Mouse (Mus musculus) CH12.LX (cell line): ENCODE data around the gene Perm1. TPM values are rescaled to one million over a fixed set of nuclear protein-coding genes. Genes with fewer than 3 reads are reported as not detected.
A peak's percentile ranks its signal among the peaks of the same experiment; 100 is the strongest.

Experiments
- DNase-seq: peaks from one replicate; pipeline ENCODE4 v3.0.0-alpha.2; 2013; ENCODE audit errors: extremely low read depth
- H3K27ac ChIP-seq: 2 replicates; pipeline ENCODE4 v1.5.1; 2012; ENCODE audit warnings: low read depth, mild to moderate bottlenecking, control low read depth, moderate library complexity; ENCODE audit not compliant: insufficient read depth
- H3K27me3 ChIP-seq: replicated peaks from 2 replicates; pipeline ENCODE3; 2012; ENCODE audit warnings: inconsistent platforms
- H3K36me3 ChIP-seq, 2 experiments: replicated peaks in 1 of 2; 2 replicates each; pipeline versions ENCODE3 to v1.6.1; 2012; ENCODE audit warnings: inconsistent platforms in 1 of 2, low read length in 1 of 2, mild to moderate bottlenecking in 1 of 2, mixed read lengths in 1 of 2, moderate library complexity in 1 of 2; ENCODE audit not compliant: control insufficient read depth in 1 of 2, insufficient read depth in 1 of 2
- H3K4me1 ChIP-seq, 2 experiments: 2 replicates each; pipeline ENCODE4 v1.6.1; 2012; ENCODE audit warnings: inconsistent platforms in 1 of 2, moderate library complexity in 1 of 2; ENCODE audit not compliant: insufficient read depth in 2 of 2, control insufficient read depth in 1 of 2
- H3K4me2 ChIP-seq: 2 replicates; pipeline ENCODE4 v1.6.1; 2012; ENCODE audit warnings: low read depth, mild to moderate bottlenecking, control low read depth; ENCODE audit not compliant: poor library complexity, insufficient read depth, severe bottlenecking
- H3K4me3 ChIP-seq, 3 experiments: fragments of 150-350 bp in 1 of 3; sonication (generic) in 1 of 3; replicated peaks in 1 of 3; 2 replicates each; pipeline versions ENCODE3 to v1.5.1; 2011 to 2012; ENCODE audit warnings: low read depth in 2 of 3, low read length in 2 of 3, mild to moderate bottlenecking in 2 of 3, moderate library complexity in 2 of 3, control low read depth in 1 of 3, improper control_type of control experiment in 1 of 3, inconsistent platforms in 1 of 3, mixed read lengths in 1 of 3; ENCODE audit not compliant: poor library complexity in 1 of 3
- H3K79me2 ChIP-seq: replicated peaks from 2 replicates; pipeline ENCODE4 v1.6.1; 2012; ENCODE audit warnings: mild to moderate bottlenecking, moderate library complexity; ENCODE audit not compliant: control insufficient read depth, poor library complexity, insufficient read depth, severe bottlenecking; ENCODE audit errors: extremely low read depth
- H3K9ac ChIP-seq: 2 replicates; pipeline ENCODE4 v1.6.1; 2012; ENCODE audit warnings: low read depth, mild to moderate bottlenecking, control low read depth, moderate library complexity; ENCODE audit not compliant: insufficient read depth
- H3K9me3 ChIP-seq: replicated peaks from 2 replicates; pipeline ENCODE3; 2012; ENCODE audit warnings: low read length, inconsistent platforms, mixed read lengths
- BHLHE40 ChIP-seq: IDR thresholded peaks from 2 replicates; pipeline ENCODE4 v1.6.1; 2011; ENCODE audit warnings: mild to moderate bottlenecking, low read depth, low read length, improper control_type of control experiment
- CHD2 ChIP-seq: IDR thresholded peaks from 2 replicates; pipeline ENCODE4 v1.6.1; 2011; ENCODE audit warnings: low read length, improper control_type of control experiment
- ELF1 ChIP-seq: IDR thresholded peaks from 2 replicates; pipeline ENCODE4 v1.6.1; 2014; ENCODE audit warnings: low read depth, mild to moderate bottlenecking, inconsistent platforms, low read length, improper control_type of control experiment
- ETS1 ChIP-seq: conservative IDR thresholded peaks from 2 replicates; pipeline ENCODE4 v1.6.1; 2012; ENCODE audit warnings: low read depth, mild to moderate bottlenecking, inconsistent platforms, low read length, improper control_type of control experiment, moderate library complexity
- HCFC1 ChIP-seq: IDR thresholded peaks from 2 replicates; pipeline ENCODE4 v1.6.1; 2012; ENCODE audit warnings: low read depth, mild to moderate bottlenecking, inconsistent platforms, low read length, improper control_type of control experiment
- IRF4 ChIP-seq: IDR thresholded peaks from 2 replicates; pipeline ENCODE4 v1.6.1; 2014; ENCODE audit warnings: low read depth, mild to moderate bottlenecking, inconsistent platforms, low read length, improper control_type of control experiment
- JUND ChIP-seq: conservative IDR thresholded peaks from 2 replicates; pipeline ENCODE4 v1.6.1; 2011; ENCODE audit warnings: low read depth, low read length, improper control_type of control experiment
- MAFK ChIP-seq: IDR thresholded peaks from 2 replicates; pipeline ENCODE4 v1.6.1; 2011; ENCODE audit warnings: low read length, improper control_type of control experiment; ENCODE audit not compliant: insufficient replicate concordance
- MAX ChIP-seq: IDR thresholded peaks from 2 replicates; pipeline ENCODE4 v1.6.1; 2011; ENCODE audit warnings: low read length, improper control_type of control experiment
- MAZ ChIP-seq: IDR thresholded peaks from 2 replicates; pipeline ENCODE4 v1.6.1; 2012; ENCODE audit warnings: low read depth, mild to moderate bottlenecking, inconsistent platforms, low read length, improper control_type of control experiment, moderate library complexity
- MEF2A ChIP-seq: IDR thresholded peaks from 2 replicates; pipeline ENCODE4 v1.6.1; 2014; ENCODE audit warnings: low read depth, mild to moderate bottlenecking, inconsistent platforms, low read length, improper control_type of control experiment, borderline replicate concordance
- MYC ChIP-seq: IDR thresholded peaks from 2 replicates; pipeline ENCODE4 v1.6.1; 2011; ENCODE audit warnings: low read depth, mild to moderate bottlenecking, improper control_type of control experiment, low read length
- NELFE ChIP-seq: IDR thresholded peaks from 2 replicates; pipeline ENCODE4 v1.6.1; 2011; ENCODE audit warnings: low read depth, low read length, improper control_type of control experiment
- NRF1 ChIP-seq: IDR thresholded peaks from 2 replicates; pipeline ENCODE4 v1.6.1; 2014; ENCODE audit warnings: low read depth, mild to moderate bottlenecking, inconsistent platforms, low read length, improper control_type of control experiment, moderate library complexity
- PAX5 ChIP-seq: IDR thresholded peaks from 2 replicates; pipeline ENCODE4 v1.6.1; 2012; ENCODE audit warnings: low read length, inconsistent platforms, mixed read lengths
- POLR2AphosphoS2 ChIP-seq: IDR thresholded peaks from 2 replicates; pipeline ENCODE4 v1.6.1; 2011; ENCODE audit warnings: low read depth, low read length, improper control_type of control experiment
- RAD21 ChIP-seq: IDR thresholded peaks from 2 replicates; pipeline ENCODE4 v1.6.1; 2011; ENCODE audit warnings: low read depth, mild to moderate bottlenecking, low read length, improper control_type of control experiment, moderate library complexity
- RCOR1 ChIP-seq: conservative IDR thresholded peaks from 2 replicates; pipeline ENCODE4 v1.6.1; 2012; ENCODE audit warnings: low read depth, mild to moderate bottlenecking, inconsistent platforms, low read length, improper control_type of control experiment
- SIN3A ChIP-seq: IDR thresholded peaks from 2 replicates; pipeline ENCODE4 v1.6.1; 2012; ENCODE audit warnings: low read length, improper control_type of control experiment, inconsistent platforms
- SMC3 ChIP-seq: IDR thresholded peaks from 2 replicates; pipeline ENCODE4 v1.6.1; 2011; ENCODE audit warnings: low read depth, low read length, improper control_type of control experiment
- TBP ChIP-seq: conservative IDR thresholded peaks from 2 replicates; pipeline ENCODE4 v1.6.1; 2011; ENCODE audit warnings: low read depth, low read length, improper control_type of control experiment
- UBTF ChIP-seq: IDR thresholded peaks from 2 replicates; pipeline ENCODE4 v1.6.1; 2012; ENCODE audit warnings: low read depth, mild to moderate bottlenecking, inconsistent platforms, low read length, improper control_type of control experiment, moderate library complexity
- USF1 ChIP-seq: IDR thresholded peaks from 2 replicates; pipeline ENCODE4 v1.6.1; 2014; ENCODE audit warnings: low read depth, mild to moderate bottlenecking, inconsistent platforms, low read length, improper control_type of control experiment
- ZC3H11A ChIP-seq: IDR thresholded peaks from 2 replicates; pipeline ENCODE4 v1.6.1; 2012; ENCODE audit warnings: low read depth, mild to moderate bottlenecking, inconsistent platforms, low read length, improper control_type of control experiment
- ZMIZ1 ChIP-seq: IDR thresholded peaks from 2 replicates; pipeline ENCODE4 v1.6.1; 2012; ENCODE audit warnings: low read depth, mild to moderate bottlenecking, inconsistent platforms, low read length, improper control_type of control experiment
- dilution Hi-C: fragments of 300-500 bp; cut with MboI; formaldehyde crosslinking; loops from 2 replicates; pipeline ENCODE4 v1.14.3; 2020; ENCODE audit warnings: low sequenced_read_pairs; ENCODE audit not compliant: extremely low pct_unique_long_range_greater_than_20kb, extremely low pct_ligation_motif_present
- in situ Hi-C: fragments of 300-500 bp; cut with MboI; formaldehyde crosslinking; loops from 3 replicates; pipeline ENCODE4 v1.14.3; 2019; ENCODE audit warnings: low sequenced_read_pairs, low pct_ligation_motif_present, low pct_unique_long_range_greater_than_20kb, mixed read lengths
- polyA plus RNA-seq: library from polyadenylated mRNA; unstranded; fragments of >175 nt; gene quantifications from 2 replicates; pipeline ENCODE4 v1.2.1, GENCODE M21; 2012; ENCODE audit warnings: low read depth; ENCODE audit not compliant: insufficient read length
- total RNA-seq, 2 experiments: library from RNA; depleted of rRNA; stranded (reverse); fragments of 300-350 nt in 1 of 2; fragments of >200 nt in 1 of 2; gene quantifications; 2 replicates each; pipeline ENCODE4 v1.2.3; 2012 to 2014

Perm1 gene
- total and polyA plus RNA-seq, 3 experiments: 0.08 to 0.43 TPM; not detected in 1

DNA sequence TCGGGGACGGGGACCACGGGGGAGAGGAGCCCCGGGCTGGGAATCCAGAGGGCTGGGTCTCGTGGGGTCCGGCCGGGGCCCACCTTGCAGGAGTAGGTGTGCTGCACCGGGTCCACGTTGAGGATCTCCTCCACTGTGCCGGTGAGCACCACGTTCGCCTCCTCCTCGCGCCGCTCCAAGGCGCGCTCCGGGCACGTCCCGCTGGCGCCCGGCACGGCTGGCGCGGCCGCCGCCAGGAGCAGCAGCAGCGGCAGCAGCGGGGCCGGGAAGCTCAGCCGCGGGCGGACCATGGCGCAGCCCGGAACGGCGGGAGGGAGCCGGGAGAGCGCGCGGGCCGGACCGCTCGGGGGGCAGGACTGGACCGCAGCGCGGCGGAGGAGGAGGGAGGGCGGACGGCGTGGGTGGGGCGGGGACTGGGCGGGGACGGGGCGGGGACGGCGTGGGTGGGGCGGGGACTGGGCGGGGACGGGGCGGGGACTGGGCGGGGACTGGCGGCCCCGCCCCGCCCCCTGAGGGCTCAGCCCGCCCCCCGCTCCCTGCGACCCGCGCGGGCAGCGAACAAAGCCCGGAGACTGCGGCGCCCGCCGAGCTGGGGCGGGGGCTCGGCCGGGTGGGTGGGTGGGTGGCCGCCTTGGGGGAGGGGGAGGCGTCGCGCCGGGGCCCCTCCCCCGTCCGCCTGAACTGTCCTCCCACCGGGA, 18.4 kb upstream of the Perm1 start, which contains the start of gene Agrn (continued):
- peak; percentile 37; the same call in 1 of the 2 replicates for TF ChIP-seq UBTF
- peak; percentile 36; the same call in 1 of the 2 replicates for TF ChIP-seq SIN3A
- TF ChIP-seq ELF1: no peak

DNA sequence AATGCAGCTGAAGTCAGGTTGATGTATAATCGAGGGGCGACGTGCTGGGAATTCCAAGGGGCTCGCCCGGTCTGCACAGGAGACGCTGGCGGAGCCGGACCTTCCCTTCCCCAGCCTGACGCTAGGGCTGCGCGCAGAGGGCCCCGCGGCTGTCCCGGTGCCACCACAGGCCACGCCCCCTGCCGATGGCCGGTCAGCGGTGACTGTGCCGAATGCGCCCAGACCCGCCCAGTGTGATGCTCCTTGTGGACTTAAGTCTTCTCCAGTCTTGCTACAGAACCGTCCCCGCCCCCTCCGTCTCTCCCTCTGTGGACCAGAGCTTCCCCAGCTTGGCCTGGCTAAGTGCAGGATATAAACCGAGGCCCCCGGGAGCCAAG, 17.9 kb upstream of the Perm1 start:
- no peaks in the 10 kb centered on the region for H3K9me3 ChIP-seq
- peak overlapping the region; percentile 44 for H3K4me2 ChIP-seq
- H3K4me1 ChIP-seq: peaks cover 12 to 38% of the 10 kb centered on the region in 2 experiments
- TF ChIP-seq CHD2: no peak
- TF ChIP-seq ETS1: no peak
- no peak for TF ChIP-seq UBTF
- TF ChIP-seq RAD21: no peak
- peak; percentile 65 for TF ChIP-seq NRF1
- 0 out of 2 replicates have a peak, but pooled peaks have one; percentile 11 for TF ChIP-seq HCFC1
- no peak for TF ChIP-seq SMC3
- TF ChIP-seq MAFK: no peak
- TF ChIP-seq NELFE: no peak
- TF ChIP-seq USF1: no peak
- TF ChIP-seq, all 38 proteins: peak for 2
- peaks cover 24% of the 10 kb centered on the region for H3K27me3 ChIP-seq
- in situ Hi-C loops (no loop called here), dilution Hi-C loops (no loop called here)
- H3K4me3 ChIP-seq: peak overlapping the region; percentile 34 to 61 (median 54)
- H3K27ac ChIP-seq: peak overlapping the region; percentile 58
- DNase-seq: peak; percentile 58
- no peaks in the 10 kb centered on the region for H3K36me3 ChIP-seq
- H3K9ac ChIP-seq: peak overlapping the region; percentile 35
- no peaks in the 10 kb centered on the region for H3K79me2 ChIP-seq

DNA sequence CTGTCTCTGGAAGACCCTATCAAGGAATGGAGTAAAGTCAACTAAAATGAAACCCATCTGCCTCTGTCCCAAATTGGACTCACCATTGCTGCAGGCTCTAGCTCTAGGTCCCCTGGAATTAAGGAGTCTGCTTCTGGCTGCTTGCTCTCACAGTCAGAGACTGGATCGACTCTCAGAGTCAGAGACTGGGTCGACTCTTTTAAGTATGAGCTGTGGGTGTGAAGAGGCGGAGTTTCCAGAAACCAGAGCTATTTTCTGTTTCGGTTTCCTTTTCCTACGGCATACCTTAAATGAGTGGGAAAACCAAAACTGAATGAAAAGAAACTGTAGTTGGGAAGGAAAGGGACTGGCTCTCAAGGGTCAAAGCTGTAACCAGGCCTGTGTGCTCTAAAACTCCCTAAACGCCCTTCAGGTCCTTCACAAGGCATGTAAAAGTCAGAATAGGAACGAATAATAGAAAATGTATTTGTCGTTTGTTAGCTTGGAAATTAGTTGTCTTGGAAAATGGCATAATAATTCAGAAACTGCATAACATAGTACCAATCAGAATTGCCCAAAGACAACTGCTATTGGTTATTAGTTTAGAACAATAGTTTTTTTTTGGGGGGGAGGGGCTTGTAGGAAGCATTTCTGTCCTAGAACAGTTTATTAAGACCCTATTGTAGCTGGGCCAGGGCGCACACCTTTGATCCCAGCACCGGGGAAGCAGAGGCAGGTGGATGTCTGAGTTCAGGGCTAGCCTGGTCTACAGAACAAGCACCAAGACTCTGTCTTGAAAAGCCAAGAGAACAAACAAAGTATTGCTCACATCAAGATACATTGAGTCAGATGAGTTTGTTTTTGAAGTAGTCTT, 14.8 kb upstream of the Perm1 start, which contains the start of gene Isg15:
Gene Isg15, minus strand, starts transcription at position 196 of the 853 bp plus-strand sequence.
- peak within 1 kb of the TSS; percentile 39 for H3K27ac ChIP-seq
- in situ Hi-C loops (no loop called here), dilution Hi-C loops (no loop called here)
- peaks cover 39% of the 10 kb centered on the region for H3K27me3 ChIP-seq
- H3K79me2 ChIP-seq: no peaks in the 10 kb centered on the region
- peak within 1 kb of the TSS; percentile 31 to 46 (median 43) for H3K4me3 ChIP-seq
- peak within 1 kb of the TSS; percentile 46 for H3K9ac ChIP-seq
- H3K36me3 ChIP-seq: no peaks in the 10 kb centered on the region
- peaks cover 12 to 45% of the 10 kb centered on the region in 2 experiments for H3K4me1 ChIP-seq
- peak; percentile 61 for DNase-seq
- H3K4me2 ChIP-seq: peak within 1 kb of the TSS; percentile 69
- H3K9me3 ChIP-seq: no peaks in the 10 kb centered on the region
- TF ChIP-seq ZMIZ1 (no peak), MEF2A (no peak), NELFE (no peak), SIN3A (no peak), POLR2AphosphoS2 (no peak), MAZ (no peak), JUND (no peak), UBTF (no peak), PAX5 (no peak), MYC (no peak), ETS1 (peak; percentile 60; the same call in 1 of the 2 replicates), SMC3 (no peak), TBP (peak; percentile 59; the same call in 1 of the 2 replicates), HCFC1 (no peak), IRF4 (peak; percentile 75), RCOR1 (no peak), MAX (no peak), USF1 (no peak), ZC3H11A (no peak), BHLHE40 (no peak), NRF1 (no peak)
